Mouse (Mus musculus): ENCODE data around the gene Cacna1c. TPM values are rescaled to one million over a fixed set of nuclear protein-coding genes. Genes with fewer than 3 reads are reported as not detected.
A peak's percentile ranks its signal among the peaks of the same experiment; 100 is the strongest.

The Cacna1c gene
- total RNA-seq, 2 experiments from 2014 or later, result 86.4 to 90.0 TPM

- DNase-seq (ENCODE audit: low spot score in 2 of 2), result no peak
- Histone ChIP-seq H3K27ac (peak overlapping the region; percentile 96), H3K4me3 (peak overlapping the region; percentile 83)
- TF ChIP-seq CTCF (conservative IDR thresholded peaks at IDR 0.05), result no peak
Measured at GRCm38 (mm10) chr6:119176103-119176502, 20.1 kb downstream of the Cacna1c start.

GRCm38 (mm10) chr6:119175078-119175853, 21.0 kb downstream of the Cacna1c start, which contains the start of gene Dcp1b:
Gene Dcp1b (plus strand): TSS chr6:119175253.
- Histone ChIP-seq H3K27ac (peak within 1 kb of the TSS; percentile 96), H3K4me3 (peak within 1 kb of the TSS; percentile 83)
- TF ChIP-seq CTCF (conservative IDR thresholded peaks at IDR 0.05), result peak; percentile 62
- peak; percentile 85 to 88 for DNase-seq (ENCODE audit: low spot score in 2 of 2)

- TF ChIP-seq CTCF (conservative IDR thresholded peaks at IDR 0.05), result no peak
- peak overlapping the region; percentile 96; the same call in 1 of the 2 replicates for H3K27ac ChIP-seq
- peak overlapping the region; percentile 83 for H3K4me3 ChIP-seq
- DNase-seq (ENCODE audit: low spot score in 2 of 2), result no peak
Measured at GRCm38 (mm10) chr6:119174307-119175074, 21.7 kb downstream of the Cacna1c start.

- Histone ChIP-seq H3K4me3 (no peak overlapping the region), H3K27ac (no peak overlapping the region)
- DNase-seq (ENCODE audit: low spot score in 2 of 2), result no peak
- TF ChIP-seq CTCF (conservative IDR thresholded peaks at IDR 0.05), result no peak
Measured at GRCm38 (mm10) chr6:119165677-119166076, 30.5 kb downstream of the Cacna1c start.

GRCm38 (mm10) chr6:119145109-119145508, 51.1 kb downstream of the Cacna1c start:
- DNase-seq (ENCODE audit: low spot score in 2 of 2), result no peak
- TF ChIP-seq CTCF (conservative IDR thresholded peaks at IDR 0.05), result no peak
- Histone ChIP-seq H3K27ac (no peak overlapping the region), H3K4me3 (no peak overlapping the region)

- Histone ChIP-seq H3K4me3 (no peak overlapping the region), H3K27ac (no peak overlapping the region)
- no peak for TF ChIP-seq CTCF (conservative IDR thresholded peaks at IDR 0.05)
- no peak for DNase-seq (ENCODE audit: low spot score in 2 of 2)
Measured at GRCm38 (mm10) chr6:119139561-119139960, 56.7 kb downstream of the Cacna1c start.

- no peak for TF ChIP-seq CTCF (conservative IDR thresholded peaks at IDR 0.05)
- DNase-seq (ENCODE audit: low spot score in 2 of 2), result no peak
- Histone ChIP-seq H3K4me3 (no peak overlapping the region), H3K27ac (no peak overlapping the region)
Measured at GRCm38 (mm10) chr6:119137768-119138167, 58.5 kb downstream of the Cacna1c start.

- no peak for DNase-seq (ENCODE audit: low spot score in 2 of 2)
- no peak overlapping the region for H3K27ac ChIP-seq
- no peak overlapping the region for H3K4me3 ChIP-seq
- no peak for TF ChIP-seq CTCF (conservative IDR thresholded peaks at IDR 0.05)
Measured at GRCm38 (mm10) chr6:119132863-119133262, 63.4 kb downstream of the Cacna1c start.

GRCm38 (mm10) chr6:119132111-119132735, 64.0 kb downstream of the Cacna1c start:
- no peak for TF ChIP-seq CTCF (conservative IDR thresholded peaks at IDR 0.05)
- Histone ChIP-seq H3K27ac (no peak overlapping the region), H3K4me3 (no peak overlapping the region)
- DNase-seq (ENCODE audit: low spot score in 2 of 2), result no peak

- DNase-seq (ENCODE audit: low spot score in 2 of 2), result peak in 1 of 2 experiments; percentile 45
- peak; percentile 83 for TF ChIP-seq CTCF (conservative IDR thresholded peaks at IDR 0.05)
- Histone ChIP-seq H3K27ac (no peak overlapping the region), H3K4me3 (no peak overlapping the region)
Measured at GRCm38 (mm10) chr6:119129664-119130063, 66.6 kb downstream of the Cacna1c start.

- DNase-seq (ENCODE audit: low spot score in 2 of 2), result no peak
- no peak overlapping the region for H3K4me3 ChIP-seq
Measured at GRCm38 (mm10) chr6:119128521-119128920, 67.7 kb downstream of the Cacna1c start.

GRCm38 (mm10) chr6:119128076-119128475, 68.1 kb downstream of the Cacna1c start:
- Histone ChIP-seq H3K27ac (no peak overlapping the region), H3K4me3 (no peak overlapping the region)
- TF ChIP-seq CTCF (conservative IDR thresholded peaks at IDR 0.05), result no peak
- no peak for DNase-seq (ENCODE audit: low spot score in 2 of 2)

More at GRCm38 (mm10) chr6:119128521-119128920, 67.7 kb downstream of the Cacna1c start:
- no peak for TF ChIP-seq CTCF (conservative IDR thresholded peaks at IDR 0.05)
- no peak overlapping the region for H3K27ac ChIP-seq

GRCm38 (mm10) chr6:119126991-119127390, 69.2 kb downstream of the Cacna1c start:
- DNase-seq (ENCODE audit: low spot score in 2 of 2), result no peak
- no peak overlapping the region for H3K27ac ChIP-seq
- no peak overlapping the region for H3K4me3 ChIP-seq
- no peak for TF ChIP-seq CTCF (conservative IDR thresholded peaks at IDR 0.05)

All from layer of hippocampus, adult 2 months (tissue).